Mouse (Mus musculus): ENCODE measurements around the gene Foxe1. TPM values are rescaled to one million over a fixed set of nuclear protein-coding genes. Genes with fewer than 3 reads are reported as not detected.

Foxe1 gene
- polyA plus RNA-seq, 2 experiments from 2014 or later = not detected

Other genes starting within 250 kb of the Foxe1 start
- 10 to 100 TPM; 38.2 to 44.5 TPM for gene Ncbp1, start 205.0 kb upstream of the Foxe1 start, polyA plus RNA-seq (2017; shearing (Covaris generic))
- gene Tstd2, start 204.9 kb upstream of the Foxe1 start, polyA plus RNA-seq (2017; shearing (Covaris generic)) = 10 to 100 TPM; 26.4 to 26.6 TPM
- gene Xpa, start 147.3 kb upstream of the Foxe1 start, polyA plus RNA-seq (2017; shearing (Covaris generic)) = 10 to 100 TPM; 10.9 to 17.7 TPM
- gene Trmo, start 45.8 kb downstream of the Foxe1 start, polyA plus RNA-seq (2017; shearing (Covaris generic)) = 10 to 100 TPM; 10.9 to 16.3 TPM
- gene Hemgn, start 69.9 kb downstream of the Foxe1 start, polyA plus RNA-seq (2017; shearing (Covaris generic)) = 1 to 10 TPM in 1 of 2 experiments, under 1 TPM in 1; 0.93 to 2.7 TPM
- gene Anp32b, start 107.3 kb downstream of the Foxe1 start, polyA plus RNA-seq (2017; shearing (Covaris generic)) = 10 to 100 TPM; 55.1 to 55.3 TPM
- 10 to 100 TPM; 68.7 to 68.8 TPM for gene Nans, start 145.6 kb downstream of the Foxe1 start, polyA plus RNA-seq (2017; shearing (Covaris generic))
- gene Trim14, start 192.5 kb downstream of the Foxe1 start, polyA plus RNA-seq (2017; shearing (Covaris generic)) = 10 to 100 TPM; 26.7 to 31.2 TPM